8 mouse cellular contexts compared by ENCODE assay signal in genomic region chr10:127078677-127079575, GRCm38 (mm10). TPM values are rescaled to one million over a fixed set of nuclear protein-coding genes. Genes with fewer than 3 reads are reported as not detected.
DNase-seq lines count a peak whose midpoint lies in the region; ATAC-seq and TF ChIP-seq lines count a peak whose summit lies in the region.

No protein-coding gene starts in this region.

- H3K27me3 ChIP-seq in heart, embryonic 15.5 days, result peaks cover 90% of the 10 kb centered on the region
- H3K27me3 ChIP-seq in limb, embryonic 12.5 days, result peaks cover 92% of the 10 kb centered on the region
- 0 out of 2 replicates have a peak, but pooled peaks cover 8% of the 10 kb centered on the region for H3K27me3 ChIP-seq in neural tube, embryonic 14.5 days (ENCODE audit: control insufficient read depth, insufficient read depth, low read length)

- DNase-seq in left cerebral cortex, adult 2 months (ENCODE audit: extremely low spot score in 1 of 2, low spot score in 2 of 2), result peak; percentile 73 to 82
- DNase-seq in left cerebral cortex, adult 11 months (ENCODE audit: low spot score), result no peak
- peak; percentile 77 to 86 for DNase-seq in cerebellum, postnatal 36 days
- DNase-seq in thymus, postnatal 25 days, result no peak
- DNase-seq in frontal cortex, postnatal 14 days (ENCODE audit: low spot score in 2 of 2), result no peak

- no peaks in the 10 kb centered on the region for H3K9me3 ChIP-seq in heart, embryonic 15.5 days (replicated peaks)
- no peaks in the 10 kb centered on the region for H3K9me3 ChIP-seq in limb, embryonic 12.5 days
- no peaks in the 10 kb centered on the region for H3K9me3 ChIP-seq in neural tube, embryonic 14.5 days (ENCODE audit: control insufficient read depth, low read length)

- intact Hi-C loops in left cerebral cortex, adult 2 months (cut with DNase I), result no loop called here

- 0 out of 2 replicates have a peak, but pooled peaks have one; percentile 11 for ATAC-seq in heart, embryonic 15.5 days (replicated peaks; ENCODE audit: insufficient number of reproducible peaks, insufficient read depth, low FRiP score, low read depth)
- 0 out of 2 replicates have a peak, but pooled peaks have one; percentile 23 for ATAC-seq in limb, embryonic 12.5 days (ENCODE audit: insufficient number of reproducible peaks, insufficient read depth, low FRiP score, low TSS enrichment, low read depth)
- ATAC-seq in neural tube, embryonic 14.5 days (ENCODE audit: low read depth), result peak; percentile 79

- peaks cover 38% of the 10 kb centered on the region for H3K4me1 ChIP-seq in heart, embryonic 15.5 days (replicated peaks)
- H3K4me1 ChIP-seq in limb, embryonic 12.5 days (replicated peaks), result peaks cover 44% of the 10 kb centered on the region
- peaks cover 31% of the 10 kb centered on the region for H3K4me1 ChIP-seq in neural tube, embryonic 14.5 days (ENCODE audit: control insufficient read depth, insufficient read depth, low read length)

- peak overlapping the region; percentile 31 for H3K9ac ChIP-seq in heart, embryonic 15.5 days
- H3K9ac ChIP-seq in limb, embryonic 12.5 days (replicated peaks), result peak overlapping the region; percentile 60
- peak overlapping the region; percentile 93 for H3K9ac ChIP-seq in neural tube, embryonic 14.5 days (replicated peaks; ENCODE audit: low read depth, low read length)

- WGBS in heart, embryonic 15.5 days, result 3% methylated on average over 49 of the region's 49 CpGs
- under 1% methylated on average over 38 of the region's 49 CpGs for WGBS in limb, embryonic 12.5 days
- 2% methylated on average over 34 of the region's 49 CpGs for WGBS in neural tube, embryonic 14.5 days

- TF ChIP-seq CTCF in left cerebral cortex, adult 2 months (IDR thresholded peaks at IDR 0.05), result no peak

- H3K36me3 ChIP-seq in heart, embryonic 15.5 days, result no peaks in the 10 kb centered on the region
- H3K36me3 ChIP-seq in limb, embryonic 12.5 days, result no peaks in the 10 kb centered on the region
- 0 out of 2 replicates have a peak, but pooled peaks cover 6% of the 10 kb centered on the region for H3K36me3 ChIP-seq in neural tube, embryonic 14.5 days (ENCODE audit: control insufficient read depth, insufficient read depth, low read length)

- peak overlapping the region; percentile 96 for H3K27ac ChIP-seq in left cerebral cortex, adult 2 months
- no peak overlapping the region for H3K27ac ChIP-seq in heart, embryonic 15.5 days
- no peak overlapping the region for H3K27ac ChIP-seq in limb, embryonic 12.5 days
- H3K27ac ChIP-seq in neural tube, embryonic 14.5 days (ENCODE audit: low read depth, low read length), result peak overlapping the region; percentile 80

- peak overlapping the region; percentile 85 for H3K4me3 ChIP-seq in left cerebral cortex, adult 2 months
- H3K4me3 ChIP-seq in heart, embryonic 15.5 days, result peak overlapping the region; percentile 48
- peak overlapping the region; percentile 54 for H3K4me3 ChIP-seq in limb, embryonic 12.5 days (replicated peaks)
- H3K4me3 ChIP-seq in neural tube, embryonic 14.5 days (ENCODE audit: low read depth, low read length), result peak overlapping the region; percentile 80

- H3K4me2 ChIP-seq in heart, embryonic 15.5 days, result peak overlapping the region; percentile 74
- peak overlapping the region; percentile 99 for H3K4me2 ChIP-seq in limb, embryonic 12.5 days
- peak overlapping the region; percentile 91 for H3K4me2 ChIP-seq in neural tube, embryonic 14.5 days (ENCODE audit: low read depth, low read length)

RNA-seq across cellular contexts. Expression of gene Agap2, which starts 3.8 kb away (rescaled TPM):
- 100 to 1,000 TPM; 627 to 694 TPM for total RNA-seq in left cerebral cortex, adult 2 months (2021)
- 0.62 TPM in 1 of 2 replicates, not detected in the other for polyA plus RNA-seq in heart, embryonic 15.5 days (2015; fragmentation: Nextera tagmentation; extraction: Ambion mirVana)
- polyA plus RNA-seq in limb, embryonic 12.5 days (2016; fragmentation: Nextera tagmentation; extraction: Ambion mirVana), result 0.38 TPM in 1 of 2 replicates, not detected in the other
- 4.7 and 10.6 TPM in 2 replicates for polyA plus RNA-seq in neural tube, embryonic 14.5 days (2014; fragmentation: Nextera tagmentation; extraction: Ambion mirVana)

RNA-seq across cellular contexts. Expression of gene Tspan31, which starts 8.9 kb away (rescaled TPM):
- 10 to 100 TPM; 63.7 to 64.4 TPM for total RNA-seq in left cerebral cortex, adult 2 months (2021)
- polyA plus RNA-seq in heart, embryonic 15.5 days (2015; fragmentation: Nextera tagmentation; extraction: Ambion mirVana), result 100 and 119 TPM in 2 replicates
- 171 and 172 TPM in 2 replicates for polyA plus RNA-seq in limb, embryonic 12.5 days (2016; fragmentation: Nextera tagmentation; extraction: Ambion mirVana)
- polyA plus RNA-seq in neural tube, embryonic 14.5 days (2014; fragmentation: Nextera tagmentation; extraction: Ambion mirVana), result 91.1 and 93.6 TPM in 2 replicates

RNA-seq across cellular contexts. Expression of gene Cdk4, which starts 15.6 kb away (rescaled TPM):
- total RNA-seq in left cerebral cortex, adult 2 months (2021), result 10 to 100 TPM; 74.4 to 75.2 TPM
- 718 and 864 TPM in 2 replicates for polyA plus RNA-seq in heart, embryonic 15.5 days (2015; fragmentation: Nextera tagmentation; extraction: Ambion mirVana)
- polyA plus RNA-seq in limb, embryonic 12.5 days (2016; fragmentation: Nextera tagmentation; extraction: Ambion mirVana), result 2,363 and 2,376 TPM in 2 replicates
- polyA plus RNA-seq in neural tube, embryonic 14.5 days (2014; fragmentation: Nextera tagmentation; extraction: Ambion mirVana), result 657 and 756 TPM in 2 replicates

RNA-seq across cellular contexts. Expression of gene March9, which starts 18.9 kb away (rescaled TPM):
- 10 to 100 TPM; 18.1 to 22.5 TPM for total RNA-seq in left cerebral cortex, adult 2 months (2021)
- polyA plus RNA-seq in heart, embryonic 15.5 days (2015; fragmentation: Nextera tagmentation; extraction: Ambion mirVana), result 0.13 and 0.25 TPM in 2 replicates
- 1.5 and 1.9 TPM in 2 replicates for polyA plus RNA-seq in limb, embryonic 12.5 days (2016; fragmentation: Nextera tagmentation; extraction: Ambion mirVana)
- 9.7 and 13.2 TPM in 2 replicates for polyA plus RNA-seq in neural tube, embryonic 14.5 days (2014; fragmentation: Nextera tagmentation; extraction: Ambion mirVana)

RNA-seq across cellular contexts. Expression of gene Cyp27b1, which starts 30.9 kb away (rescaled TPM):
- total RNA-seq in left cerebral cortex, adult 2 months (2021), result under 1 TPM; 0.36 to 0.77 TPM
- polyA plus RNA-seq in heart, embryonic 15.5 days (2015; fragmentation: Nextera tagmentation; extraction: Ambion mirVana), result 0.08 and 0.13 TPM in 2 replicates
- 0.16 TPM in 1 of 2 replicates, not detected in the other for polyA plus RNA-seq in limb, embryonic 12.5 days (2016; fragmentation: Nextera tagmentation; extraction: Ambion mirVana)
- 0.14 TPM in 1 of 2 replicates, not detected in the other for polyA plus RNA-seq in neural tube, embryonic 14.5 days (2014; fragmentation: Nextera tagmentation; extraction: Ambion mirVana)

Comparison
In these comparisons a context has a peak if more than half of its experiments do, and no peak if none do; other contexts are left out.
1. DNase-seq: peak in left cerebral cortex, adult 2 months (2 of 2) and cerebellum, postnatal 36 days (2 of 2); none in left cerebral cortex, adult 11 months (single experiment), thymus, postnatal 25 days (single experiment) and frontal cortex, postnatal 14 days (0 of 2).
2. H3K27ac ChIP-seq: peak in left cerebral cortex, adult 2 months (single experiment) and neural tube, embryonic 14.5 days (single experiment); none in heart, embryonic 15.5 days (single experiment) and limb, embryonic 12.5 days (single experiment).
3. ATAC-seq: peak in every context shown above with its lines; median percentile 79 in neural tube, embryonic 14.5 days; 23 in limb, embryonic 12.5 days; 11 in heart, embryonic 15.5 days.
4. H3K9ac ChIP-seq: peak in every context shown above with its lines; median percentile 93 in neural tube, embryonic 14.5 days; 60 in limb, embryonic 12.5 days; 31 in heart, embryonic 15.5 days.
5. Peak in every context shown above with its lines, with median percentiles within 50 percentile points of each other: H3K4me3 ChIP-seq and H3K4me2 ChIP-seq.